Mouse (Mus musculus): Measurements from ENCODE around the gene Ppp1r3e.
A peak's percentile ranks its signal among the peaks of the same experiment; 100 is the strongest.

Gene Ppp1r3e

GRCm38 (mm10) chr14:54876539-54877047 lies 757 bp downstream of the Ppp1r3e start:
- DNase-seq = peak; percentile 91 to 95

GRCm38 (mm10) chr14:54875844-54876538 lies 1.4 kb downstream of the Ppp1r3e start:
- DNase-seq = peak; percentile 43 to 58

GRCm38 (mm10) chr14:54874165-54874564 lies 3.2 kb downstream of the Ppp1r3e start:
- DNase-seq = no peak

- no peak for DNase-seq
These were observed 6.5 kb downstream of the Ppp1r3e start, which contains the start of gene Homez for GRCm38 (mm10) chr14:54870861-54871260. Homez (minus strand) TSS chr14:54870961.

GRCm38 (mm10) chr14:54868026-54868425 lies 9.3 kb downstream of the Ppp1r3e start:
- no peak for DNase-seq

- DNase-seq = peak in 1 of 2 experiments; percentile 39
These were observed 10.4 kb downstream of the Ppp1r3e start for GRCm38 (mm10) chr14:54866936-54867335.

- DNase-seq = no peak
These were observed 11.1 kb downstream of the Ppp1r3e start for GRCm38 (mm10) chr14:54866268-54866667.

- DNase-seq = no peak
These were observed 11.7 kb downstream of the Ppp1r3e start for GRCm38 (mm10) chr14:54865626-54866025.

GRCm38 (mm10) chr14:54864313-54865036 lies 12.9 kb downstream of the Ppp1r3e start:
- DNase-seq = no peak

GRCm38 (mm10) chr14:54863501-54864312 lies 13.6 kb downstream of the Ppp1r3e start:
- DNase-seq = peak; percentile 96

GRCm38 (mm10) chr14:54860511-54860910 lies 16.8 kb downstream of the Ppp1r3e start:
- DNase-seq = peak; percentile 75 to 87

GRCm38 (mm10) chr14:54857891-54858290 lies 19.5 kb downstream of the Ppp1r3e start:
- no peak for DNase-seq

GRCm38 (mm10) chr14:54856703-54857102 lies 20.6 kb downstream of the Ppp1r3e start:
- no peak for DNase-seq

- DNase-seq = no peak
These were observed 21.6 kb downstream of the Ppp1r3e start for GRCm38 (mm10) chr14:54855726-54856125.

- peak; percentile 18 to 53 for DNase-seq
These were observed 33.9 kb downstream of the Ppp1r3e start for GRCm38 (mm10) chr14:54843461-54843860.

GRCm38 (mm10) chr14:54823716-54824115 lies 53.6 kb downstream of the Ppp1r3e start:
- peak; percentile 29 to 66 for DNase-seq

Data from kidney, postnatal 36 days (tissue).